Mouse (Mus musculus): ENCODE measurements around the gene Sfn. TPM values are rescaled to one million over a fixed set of nuclear protein-coding genes. Genes with fewer than 3 reads are reported as not detected.

Gene Sfn
- total RNA-seq, 2 experiments from 2014 or later, result 1.5 to 1.9 TPM

DNA sequence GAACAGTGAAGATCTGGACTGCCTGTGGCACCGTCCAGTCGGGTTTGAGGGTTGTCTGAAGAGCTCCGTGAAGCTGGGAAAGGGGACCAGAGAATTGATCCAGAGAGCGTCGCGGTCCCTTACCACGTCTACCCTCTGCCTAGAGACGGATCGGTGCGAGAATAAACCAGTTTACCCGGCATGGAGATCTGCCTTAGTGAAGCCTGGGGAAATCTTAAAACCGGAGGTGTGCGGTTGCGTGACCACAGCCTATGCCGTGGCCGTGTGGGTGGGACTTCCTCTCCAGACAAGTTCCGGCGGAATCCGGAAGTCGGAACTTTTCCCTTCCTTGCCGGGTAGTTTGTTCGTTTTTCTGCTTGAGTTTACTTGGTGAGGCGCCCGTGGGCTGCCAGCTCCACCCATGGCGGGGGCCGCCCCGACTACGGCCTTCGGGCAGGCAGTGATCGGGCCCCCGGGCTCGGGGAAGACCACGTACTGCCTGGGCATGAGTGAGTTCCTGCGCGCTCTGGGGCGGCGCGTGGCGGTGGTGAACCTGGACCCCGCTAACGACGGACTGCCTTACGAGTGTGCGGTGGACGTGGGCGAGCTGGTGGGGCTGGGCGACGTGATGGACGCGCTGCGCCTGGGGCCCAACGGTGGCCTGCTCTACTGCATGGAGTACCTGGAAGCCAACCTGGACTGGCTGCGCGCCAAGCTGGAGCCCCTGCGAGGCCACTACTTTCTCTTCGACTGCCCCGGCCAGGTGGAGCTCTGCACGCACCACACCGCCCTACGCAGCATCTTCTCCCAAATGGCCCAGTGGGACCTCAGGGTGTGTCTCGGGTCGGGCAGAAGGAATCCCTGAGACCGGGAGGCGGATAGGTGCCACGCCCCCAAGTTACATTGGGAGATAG, 17.7 kb downstream of the Sfn start, which contains the start of gene Gpn2:
Gene Gpn2 (plus strand): TSS at position 304 of the 893 bp plus-strand sequence.
- peak; percentile 57 to 73 for DNase-seq (ENCODE audit: extremely low spot score in 1 of 2, low spot score in 1 of 2)

DNA sequence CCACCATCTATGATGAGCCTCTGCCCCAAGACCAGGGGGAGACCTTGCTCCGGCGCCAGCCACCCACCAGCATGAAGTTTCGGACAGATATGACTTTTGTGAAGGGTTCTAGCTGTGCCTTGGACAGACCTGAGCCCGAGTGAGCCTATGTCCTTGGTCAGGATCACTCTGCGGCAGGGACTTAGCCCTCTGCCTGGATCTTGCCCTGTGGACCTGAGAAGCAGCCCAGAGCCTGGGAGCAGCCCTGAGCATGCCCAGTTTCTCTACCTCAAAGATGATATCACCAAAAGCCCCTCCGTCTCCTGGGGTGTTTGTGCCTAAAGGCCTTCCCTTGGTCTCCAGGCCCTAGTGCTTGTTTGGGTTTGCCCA, 18.3 kb downstream of the Sfn start:
- no peak for DNase-seq (ENCODE audit: extremely low spot score in 1 of 2, low spot score in 1 of 2)

DNA sequence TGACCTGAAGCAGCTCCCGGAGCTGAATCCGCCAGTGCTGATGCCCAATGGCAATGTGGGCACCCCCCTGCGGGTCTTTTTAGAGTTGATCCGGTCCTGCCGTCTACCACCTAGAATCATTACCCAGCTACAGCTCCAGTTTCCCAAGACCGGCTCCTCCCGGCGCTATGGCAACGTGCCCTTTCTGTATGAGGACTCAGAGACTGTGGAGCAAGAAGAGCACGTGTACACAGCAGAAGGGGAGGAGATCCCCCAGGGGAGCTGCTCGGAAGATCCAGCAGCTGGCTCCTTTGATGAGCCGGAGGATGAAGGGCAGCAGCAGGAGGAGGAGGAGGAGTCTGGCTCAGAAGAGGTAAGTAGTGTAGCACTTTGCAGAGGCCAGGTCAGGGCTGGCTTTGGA, 24.0 kb downstream of the Sfn start:
- no peak for DNase-seq (ENCODE audit: extremely low spot score in 1 of 2, low spot score in 1 of 2)

DNA sequence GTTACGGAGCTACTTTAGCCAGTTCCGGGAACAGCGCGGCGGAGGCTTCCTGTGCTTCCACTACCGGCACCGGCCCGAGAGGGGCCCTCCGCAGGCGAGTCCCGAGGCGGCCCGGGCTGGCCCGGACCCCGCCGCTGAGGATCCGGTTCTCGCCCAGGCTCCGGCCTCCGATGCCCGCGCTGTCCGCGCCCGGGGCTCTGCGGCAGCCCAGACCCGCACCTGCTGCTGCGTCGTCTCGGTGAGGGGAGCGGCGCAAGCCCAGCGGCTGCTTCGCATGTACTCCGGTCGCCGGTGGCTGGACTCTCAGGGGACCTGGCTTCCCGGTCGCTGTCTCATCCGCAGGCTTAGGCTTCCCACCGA, 27.1 kb downstream of the Sfn start:
- peak in 1 of 2 experiments; percentile 10 for DNase-seq (ENCODE audit: extremely low spot score in 1 of 2, low spot score in 1 of 2)

DNA sequence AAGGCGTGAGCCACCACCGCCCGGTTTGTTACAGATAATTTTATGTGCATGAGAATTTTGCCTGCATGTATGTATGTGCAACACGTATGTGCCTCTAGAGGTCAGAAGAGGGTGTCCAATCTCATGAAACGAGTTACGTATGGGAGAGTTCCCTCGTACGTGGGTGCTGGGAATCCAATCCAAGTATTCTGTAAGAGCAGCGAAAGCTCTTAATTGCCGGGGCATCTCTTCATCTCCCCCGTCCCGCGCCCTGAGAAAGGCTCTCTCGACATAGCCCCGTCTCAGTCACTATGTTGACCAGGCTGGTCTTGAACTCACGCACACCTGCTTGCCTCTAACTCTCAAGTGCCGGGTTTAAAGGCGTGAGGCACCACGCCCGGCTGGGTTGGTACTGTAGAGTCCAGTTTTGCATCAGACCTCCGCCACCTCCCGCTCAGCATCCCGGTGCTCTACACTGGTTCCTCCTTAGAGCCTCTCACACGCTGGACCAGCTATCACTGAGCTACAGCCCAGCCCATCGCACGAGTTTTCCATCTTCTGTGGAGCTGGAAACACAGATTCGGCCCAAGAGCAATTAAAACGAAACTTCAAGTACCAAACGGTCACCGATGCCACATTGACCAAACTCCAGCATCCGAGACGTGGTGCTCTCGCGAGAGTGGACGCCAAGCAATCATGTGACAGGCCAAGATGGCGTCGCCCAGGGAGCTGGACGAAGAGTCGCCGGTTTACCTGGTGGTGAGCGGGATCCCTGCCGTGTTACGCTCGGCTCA, 27.7 kb downstream of the Sfn start, which contains the start of gene Gpatch3:
Gene Gpatch3 (plus strand): TSS at position 676 of the 773 bp plus-strand sequence.
- peak; percentile 81 to 88 for DNase-seq (ENCODE audit: extremely low spot score in 1 of 2, low spot score in 1 of 2)

DNA sequence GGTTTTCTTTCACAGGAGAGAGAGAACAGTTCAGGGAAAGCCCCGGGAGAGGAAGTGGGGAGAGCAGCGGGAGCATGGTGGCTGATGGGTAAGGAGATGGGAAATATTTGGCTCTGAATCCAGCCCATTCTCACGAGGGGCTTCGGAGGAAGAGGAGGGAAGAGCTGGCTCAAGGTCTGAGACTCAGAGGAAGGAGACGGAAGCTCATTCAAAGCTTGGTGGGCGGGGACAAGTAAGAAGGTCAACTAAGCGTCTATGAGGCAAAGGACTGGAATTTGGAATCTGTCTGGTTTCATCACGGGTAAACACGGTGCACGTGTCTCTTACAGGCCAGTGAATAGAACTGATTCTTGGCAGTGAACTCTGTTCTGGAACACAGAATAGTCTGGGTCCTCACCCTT, 31.9 kb downstream of the Sfn start:
- no peak for DNase-seq (ENCODE audit: extremely low spot score in 1 of 2, low spot score in 1 of 2)

DNA sequence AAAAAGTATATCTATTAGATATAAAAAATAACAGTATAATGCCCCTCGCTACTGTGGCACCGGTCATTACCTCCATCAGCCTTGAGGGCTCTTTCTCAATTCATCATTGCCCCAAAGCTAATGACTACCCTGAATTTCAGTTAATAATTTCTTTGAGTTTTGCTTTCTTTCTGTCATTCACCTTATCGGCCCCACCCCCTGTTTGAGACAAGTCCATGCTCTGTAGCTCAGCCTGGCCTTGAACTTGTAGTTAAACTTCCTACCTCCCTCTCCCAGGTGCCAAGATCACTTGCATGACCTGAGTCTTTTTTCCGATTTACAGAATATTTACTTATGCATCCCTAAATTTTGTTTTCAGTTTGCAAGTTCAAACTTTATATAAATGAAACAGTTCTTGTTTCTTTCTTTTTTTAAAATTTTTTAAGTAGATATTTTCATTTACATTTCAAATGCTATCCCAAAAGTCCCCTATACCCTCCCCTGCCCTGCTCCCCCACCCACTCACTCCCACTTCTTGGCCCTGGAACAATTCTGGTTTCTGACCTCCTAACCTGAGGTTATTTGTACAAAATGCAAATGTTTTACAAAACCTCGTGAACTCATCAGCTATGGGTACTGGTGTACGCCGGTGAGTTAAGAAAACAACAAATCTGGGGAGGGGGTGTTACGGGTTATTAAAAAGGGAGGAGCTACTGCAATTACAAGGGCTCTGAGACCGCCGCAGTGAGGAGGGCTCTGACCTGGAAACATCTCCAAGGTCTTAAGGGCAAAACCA, 32.5 kb downstream of the Sfn start:
- no peak for DNase-seq (ENCODE audit: extremely low spot score in 1 of 2, low spot score in 1 of 2)

DNA sequence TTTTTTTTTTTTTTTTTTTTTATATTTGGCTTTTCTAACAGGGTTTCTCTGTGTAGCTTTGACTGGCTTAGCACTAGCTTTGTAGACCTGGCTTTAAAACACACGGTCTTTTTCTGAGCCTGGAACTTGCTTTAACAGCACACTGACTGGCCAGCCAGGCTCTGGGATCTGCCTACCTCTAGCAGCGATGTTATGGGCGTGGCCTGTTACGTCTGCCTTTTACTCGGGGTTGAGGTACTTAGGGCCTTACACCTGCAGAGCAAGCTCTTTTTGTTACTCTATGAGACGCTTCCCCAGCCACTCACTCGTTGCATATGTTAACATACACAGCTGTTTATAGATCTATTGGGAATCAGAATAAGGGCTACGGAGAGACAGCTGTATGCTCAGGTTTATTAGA, 34.7 kb downstream of the Sfn start:
- no peak for DNase-seq (ENCODE audit: extremely low spot score in 1 of 2, low spot score in 1 of 2)

DNA sequence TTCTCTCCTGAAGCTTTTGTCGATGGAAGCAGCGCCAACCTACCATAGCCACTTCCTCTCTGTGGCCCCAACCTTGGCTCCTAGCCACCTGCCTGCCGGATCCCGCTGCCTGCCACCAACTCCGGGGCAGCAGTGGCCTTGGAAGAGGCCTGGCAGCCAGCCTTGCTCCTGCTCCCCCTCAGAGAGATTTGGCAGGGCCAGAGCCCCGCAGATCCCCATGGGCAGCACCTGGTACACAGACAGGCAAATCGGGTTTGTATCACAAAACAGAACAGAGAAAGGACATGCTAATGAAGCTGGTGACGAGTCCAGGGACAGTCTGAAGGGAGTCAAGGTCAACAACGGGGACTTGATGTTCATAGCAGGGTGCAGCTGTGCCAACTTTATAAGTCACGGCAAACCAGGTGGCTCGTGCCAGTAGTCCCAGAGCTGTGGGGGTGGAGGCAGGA, 38.8 kb downstream of the Sfn start:
- no peak for DNase-seq (ENCODE audit: extremely low spot score in 1 of 2, low spot score in 1 of 2)

DNA sequence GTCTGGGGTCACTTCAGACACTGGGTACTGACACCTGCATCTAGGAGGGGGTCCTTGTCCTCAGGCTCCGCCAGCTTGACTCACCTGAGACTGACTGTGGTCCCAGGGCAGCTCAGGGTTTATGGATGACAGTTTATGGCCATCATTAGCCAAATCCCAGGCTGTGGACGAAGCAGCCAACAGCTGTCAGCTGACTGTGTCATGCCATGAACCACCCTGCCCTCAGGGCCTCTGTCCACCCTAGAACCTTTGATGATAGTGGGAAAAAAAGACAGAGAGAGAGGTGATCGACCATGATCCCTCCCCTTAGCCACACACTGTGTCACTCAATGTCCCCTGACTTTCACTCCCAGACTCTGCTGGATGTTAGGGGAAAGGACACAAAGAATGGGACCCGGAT, 40.3 kb downstream of the Sfn start:
- DNase-seq (ENCODE audit: extremely low spot score in 1 of 2, low spot score in 1 of 2), result no peak

DNA sequence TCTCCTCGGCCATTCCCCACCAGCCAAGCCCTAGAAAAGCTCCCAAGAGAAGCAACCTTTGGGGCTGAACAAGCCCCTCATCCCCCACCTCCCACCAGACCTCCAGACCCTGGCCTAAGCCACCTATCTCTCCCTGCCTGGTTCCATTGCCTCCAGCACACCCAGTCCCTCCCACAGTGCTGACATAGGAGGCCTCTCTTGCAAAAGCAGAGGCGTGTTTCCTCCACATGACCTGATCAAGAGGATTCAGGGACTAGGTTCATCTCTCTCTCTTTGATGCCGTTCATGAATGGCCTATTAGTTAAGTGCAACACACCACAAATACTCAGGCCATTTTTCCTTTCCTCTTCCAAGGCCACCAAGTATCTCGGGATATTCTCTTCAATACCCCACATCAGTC, 42.1 kb downstream of the Sfn start:
- DNase-seq (ENCODE audit: extremely low spot score in 1 of 2, low spot score in 1 of 2), result no peak

DNA sequence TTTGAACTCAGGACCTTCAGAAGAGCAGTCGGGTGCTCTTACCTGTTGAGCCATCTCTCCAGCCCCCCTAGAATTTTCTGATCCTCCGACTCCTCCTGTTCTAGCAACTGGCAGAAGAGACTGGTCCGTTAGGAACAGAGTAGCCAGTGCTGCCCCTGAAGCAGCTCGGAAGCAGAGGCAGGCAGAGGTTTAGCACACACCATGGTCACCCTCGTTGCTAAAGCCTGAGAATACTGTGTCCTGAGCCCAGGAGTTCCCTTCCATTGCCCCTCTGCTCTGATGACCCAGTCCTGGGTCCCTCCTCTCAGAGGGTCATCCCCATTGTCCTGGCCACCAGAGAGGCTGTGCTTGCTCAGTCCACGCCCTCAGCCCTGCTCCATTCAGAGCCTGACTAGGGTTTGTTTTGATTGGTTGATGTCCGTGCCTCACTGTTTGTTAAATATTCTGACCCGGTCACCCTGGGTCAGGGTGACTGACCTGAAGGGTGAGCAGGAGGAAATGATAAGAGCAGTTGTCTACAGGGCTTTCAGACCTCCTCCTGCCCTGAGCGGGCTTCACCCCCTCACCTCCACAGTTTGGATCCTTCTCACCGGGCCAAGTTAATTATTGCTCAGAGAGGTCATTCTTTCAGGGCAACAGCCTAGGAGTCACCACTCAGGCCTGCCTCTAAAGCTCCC, 44.8 kb downstream of the Sfn start:
- DNase-seq (ENCODE audit: extremely low spot score in 1 of 2, low spot score in 1 of 2), result no peak

DNA sequence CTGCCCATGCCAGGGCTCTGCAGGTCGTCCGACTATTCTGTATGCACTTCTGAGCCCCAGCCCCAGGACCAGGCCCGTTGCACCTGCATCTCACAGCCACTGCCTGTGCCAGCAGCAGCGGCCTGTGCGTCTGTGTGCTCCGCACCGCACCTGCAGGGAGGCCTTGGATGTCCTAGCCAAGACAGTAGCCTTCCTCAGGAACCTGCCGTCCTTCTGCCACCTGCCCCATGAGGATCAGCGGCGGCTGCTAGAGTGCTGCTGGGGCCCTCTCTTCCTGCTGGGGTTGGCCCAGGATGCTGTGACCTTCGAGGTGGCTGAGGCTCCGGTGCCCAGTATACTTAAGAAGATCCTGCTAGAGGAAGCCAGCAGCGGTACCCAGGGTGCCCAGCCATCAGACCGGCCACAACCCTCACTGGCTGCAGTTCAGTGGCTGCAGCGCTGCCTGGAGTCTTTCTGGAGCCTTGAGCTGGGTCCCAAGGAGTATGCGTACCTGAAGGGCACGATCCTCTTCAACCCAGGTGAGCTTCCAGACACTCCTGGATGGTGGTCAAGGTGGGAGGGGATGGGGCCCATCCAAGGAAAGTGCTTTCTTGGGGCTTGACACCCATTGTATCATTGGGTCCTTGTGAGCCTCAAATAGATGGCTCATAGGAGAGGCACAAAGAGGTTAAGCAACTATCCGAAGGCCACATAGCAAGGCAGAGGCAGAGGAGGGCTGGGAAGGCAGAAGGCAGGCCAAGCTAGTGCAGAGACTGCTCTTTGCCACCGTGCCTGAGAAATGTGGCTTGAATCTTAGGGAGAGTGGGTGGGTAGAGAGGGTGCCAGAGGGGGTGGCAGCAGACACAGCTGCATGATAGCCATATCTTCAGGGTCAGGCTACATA, 48.3 kb downstream of the Sfn start:
- DNase-seq (ENCODE audit: extremely low spot score in 1 of 2, low spot score in 1 of 2), result no peak

DNA sequence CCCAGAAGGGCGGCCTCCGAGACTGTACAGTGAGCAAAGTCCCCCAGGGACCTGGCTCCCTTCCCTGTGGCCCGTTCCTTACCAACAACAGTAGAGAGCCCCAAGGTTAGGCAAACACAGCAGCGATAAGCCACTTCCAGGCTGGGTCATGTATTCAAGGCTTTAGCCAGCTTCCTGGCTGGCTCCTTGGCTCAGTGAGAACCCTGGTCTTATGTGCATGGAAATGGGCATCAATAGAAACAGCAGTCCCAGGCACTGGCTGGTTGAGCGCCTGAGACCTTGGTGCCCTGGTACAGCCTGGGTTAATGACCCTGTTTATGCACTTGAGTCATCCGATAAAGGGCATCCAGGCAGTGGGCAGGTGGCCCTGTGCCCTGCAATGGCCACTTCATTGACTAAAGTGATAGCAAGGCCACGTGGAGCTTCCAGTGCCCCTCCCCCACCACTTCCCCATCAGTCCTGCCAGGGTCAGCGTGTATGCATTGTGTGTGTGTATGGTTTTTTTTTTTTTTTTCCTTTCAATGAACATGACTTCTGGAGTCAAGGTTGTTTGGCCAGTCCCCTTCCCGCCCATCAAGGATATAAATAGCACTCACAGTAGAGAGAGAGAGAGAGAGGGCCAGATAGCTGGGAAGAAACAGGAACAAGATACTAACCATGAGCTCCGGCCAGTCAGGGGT, 49.1 kb downstream of the Sfn start, which contains the start of gene Nr0b2:
Gene Nr0b2 (plus strand): TSS at position 609 of the 680 bp plus-strand sequence.
- DNase-seq (ENCODE audit: extremely low spot score in 1 of 2, low spot score in 1 of 2), result no peak

DNA sequence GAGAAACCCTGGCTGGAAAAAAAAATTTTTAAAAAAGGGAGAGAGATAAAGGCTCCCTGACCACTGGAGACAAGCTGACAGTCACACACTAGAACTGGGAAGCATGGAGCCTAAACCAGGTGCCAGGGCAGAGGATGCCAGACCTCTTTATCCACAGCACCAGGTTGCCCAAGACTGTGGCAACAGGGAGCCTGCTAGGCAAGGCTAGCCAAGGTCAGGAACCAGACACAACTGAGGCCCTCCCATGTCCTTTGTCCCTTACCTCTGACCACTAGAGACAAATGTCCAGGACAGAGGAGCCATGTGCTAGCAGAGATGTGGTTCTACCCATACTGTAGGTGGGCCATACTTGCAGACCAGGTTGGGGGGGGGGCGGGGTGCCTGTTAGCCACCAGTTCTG, 49.9 kb downstream of the Sfn start:
- DNase-seq (ENCODE audit: extremely low spot score in 1 of 2, low spot score in 1 of 2), result no peak
